Mouse (Mus musculus): ENCODE results near the gene Ppfibp1. TPM values are rescaled to one million over a fixed set of nuclear protein-coding genes. Genes with fewer than 3 reads are reported as not detected.

The Ppfibp1 gene
- polyA plus RNA-seq, 1 experiment from 2014 or later: 31.5 TPM

GRCm38 (mm10) chr6:146898709-146899108 is 10.4 kb downstream of the Ppfibp1 start:
- 97% methylated on average over 6 of the region's 6 CpGs for WGBS (ENCODE audit: missing documents)
- Histone ChIP-seq H3K36me3 (ENCODE audit: inconsistent target) (no peaks in the 10 kb centered on the region), H3K4me3 (ENCODE audit: inconsistent target) (no peak overlapping the region), H3K79me2 (ENCODE audit: inconsistent target) (peaks cover 73% of the 10 kb centered on the region; the same call in 1 of the 2 replicates), H3K27ac (no peak overlapping the region)

GRCm38 (mm10) chr6:146899647-146900046 is 11.4 kb downstream of the Ppfibp1 start:
- Histone ChIP-seq H3K79me2 (ENCODE audit: inconsistent target) (peaks cover 69% of the 10 kb centered on the region; the same call in 1 of the 2 replicates), H3K27ac (no peak overlapping the region), H3K4me3 (ENCODE audit: inconsistent target) (no peak overlapping the region), H3K36me3 (ENCODE audit: inconsistent target) (no peaks in the 10 kb centered on the region)
- 86% methylated on average over 2 of the region's 2 CpGs for WGBS (ENCODE audit: missing documents)

GRCm38 (mm10) chr6:146901929-146902328 is 13.6 kb downstream of the Ppfibp1 start:
- 100% methylated on average over 4 of the region's 4 CpGs for WGBS (ENCODE audit: missing documents)
- H3K4me3 ChIP-seq (ENCODE audit: inconsistent target): no peak overlapping the region
- H3K36me3 ChIP-seq (ENCODE audit: inconsistent target): no peaks in the 10 kb centered on the region
- H3K27ac ChIP-seq: no peak overlapping the region
- H3K79me2 ChIP-seq (ENCODE audit: inconsistent target): peaks cover 56% of the 10 kb centered on the region; the same call in 1 of the 2 replicates

GRCm38 (mm10) chr6:146903632-146904031 is 15.3 kb downstream of the Ppfibp1 start:
- Histone ChIP-seq H3K4me3 (ENCODE audit: inconsistent target) (no peak overlapping the region), H3K27ac (no peak overlapping the region), H3K36me3 (ENCODE audit: inconsistent target) (no peaks in the 10 kb centered on the region), H3K79me2 (ENCODE audit: inconsistent target) (peaks cover 43% of the 10 kb centered on the region; the same call in 1 of the 2 replicates)
- 87% methylated on average over 2 of the region's 2 CpGs for WGBS (ENCODE audit: missing documents)

- 94% methylated on average over 3 of the region's 3 CpGs for WGBS (ENCODE audit: missing documents)
- Histone ChIP-seq H3K79me2 (ENCODE audit: inconsistent target) (peaks cover 41% of the 10 kb centered on the region; the same call in 1 of the 2 replicates), H3K27ac (no peak overlapping the region)
Measured at GRCm38 (mm10) chr6:146904707-146905106, 16.4 kb downstream of the Ppfibp1 start.

GRCm38 (mm10) chr6:146906000-146906786 is 17.9 kb downstream of the Ppfibp1 start:
- WGBS (ENCODE audit: missing documents): 97% methylated on average over 3 of the region's 3 CpGs
- Histone ChIP-seq H3K27ac (peak overlapping the region; percentile 12; the same call in 1 of the 2 replicates), H3K79me2 (ENCODE audit: inconsistent target) (peaks cover 45% of the 10 kb centered on the region; the same call in 1 of the 2 replicates), H3K4me3 (ENCODE audit: inconsistent target) (no peak overlapping the region), H3K36me3 (ENCODE audit: inconsistent target) (no peaks in the 10 kb centered on the region)

More at GRCm38 (mm10) chr6:146904707-146905106, 16.4 kb downstream of the Ppfibp1 start:
- Histone ChIP-seq H3K36me3 (ENCODE audit: inconsistent target) (no peaks in the 10 kb centered on the region), H3K4me3 (ENCODE audit: inconsistent target) (no peak overlapping the region)

- Histone ChIP-seq H3K79me2 (ENCODE audit: inconsistent target) (peaks cover 41% of the 10 kb centered on the region; the same call in 1 of the 2 replicates), H3K36me3 (ENCODE audit: inconsistent target) (no peaks in the 10 kb centered on the region), H3K27ac (peak overlapping the region; percentile 12), H3K4me3 (ENCODE audit: inconsistent target) (no peak overlapping the region)
- 67% methylated on average over 5 of the region's 5 CpGs for WGBS (ENCODE audit: missing documents)
Measured at GRCm38 (mm10) chr6:146907061-146907794, 18.9 kb downstream of the Ppfibp1 start.

GRCm38 (mm10) chr6:146907795-146908190 is 19.5 kb downstream of the Ppfibp1 start:
- Histone ChIP-seq H3K79me2 (ENCODE audit: inconsistent target) (peaks cover 38% of the 10 kb centered on the region; the same call in 1 of the 2 replicates), H3K4me3 (ENCODE audit: inconsistent target) (no peak overlapping the region), H3K36me3 (ENCODE audit: inconsistent target) (no peaks in the 10 kb centered on the region), H3K27ac (peak overlapping the region; percentile 74; the same call in 1 of the 2 replicates)
- 93% methylated on average over 1 of the region's 1 CpGs for WGBS (ENCODE audit: missing documents)

GRCm38 (mm10) chr6:146908801-146909200 is 20.5 kb downstream of the Ppfibp1 start:
- 28% methylated on average over 2 of the region's 2 CpGs for WGBS (ENCODE audit: missing documents)
- Histone ChIP-seq H3K4me3 (ENCODE audit: inconsistent target) (no peak overlapping the region), H3K79me2 (ENCODE audit: inconsistent target) (peaks cover 28% of the 10 kb centered on the region; the same call in 1 of the 2 replicates), H3K36me3 (ENCODE audit: inconsistent target) (no peaks in the 10 kb centered on the region), H3K27ac (peak overlapping the region; percentile 74)

- H3K27ac ChIP-seq: peak overlapping the region; percentile 74
- H3K36me3 ChIP-seq (ENCODE audit: inconsistent target): no peaks in the 10 kb centered on the region
- 89% methylated on average over 5 of the region's 5 CpGs for WGBS (ENCODE audit: missing documents)
- H3K4me3 ChIP-seq (ENCODE audit: inconsistent target): no peak overlapping the region
- H3K79me2 ChIP-seq (ENCODE audit: inconsistent target): peaks cover 33% of the 10 kb centered on the region
Measured at GRCm38 (mm10) chr6:146909725-146910489, 21.6 kb downstream of the Ppfibp1 start.

- H3K27ac ChIP-seq: no peak overlapping the region
Measured at GRCm38 (mm10) chr6:146910801-146911200, 22.5 kb downstream of the Ppfibp1 start.

GRCm38 (mm10) chr6:146912835-146913488 is 24.7 kb downstream of the Ppfibp1 start:
- H3K4me3 ChIP-seq (ENCODE audit: inconsistent target): no peak overlapping the region
- peak overlapping the region; percentile 74 for H3K27ac ChIP-seq
- H3K36me3 ChIP-seq (ENCODE audit: inconsistent target): no peaks in the 10 kb centered on the region
- H3K79me2 ChIP-seq (ENCODE audit: inconsistent target): peaks cover 51% of the 10 kb centered on the region
- WGBS (ENCODE audit: missing documents): 4% methylated on average over 3 of the region's 3 CpGs

More at GRCm38 (mm10) chr6:146910801-146911200, 22.5 kb downstream of the Ppfibp1 start:
- 96% methylated on average over 2 of the region's 2 CpGs for WGBS (ENCODE audit: missing documents)
- Histone ChIP-seq H3K79me2 (ENCODE audit: inconsistent target) (peaks cover 42% of the 10 kb centered on the region), H3K36me3 (ENCODE audit: inconsistent target) (no peaks in the 10 kb centered on the region), H3K4me3 (ENCODE audit: inconsistent target) (no peak overlapping the region)

- WGBS (ENCODE audit: missing documents): 25% methylated on average over 4 of the region's 4 CpGs
- Histone ChIP-seq H3K4me3 (ENCODE audit: inconsistent target) (no peak overlapping the region), H3K27ac (peak overlapping the region; percentile 74), H3K79me2 (ENCODE audit: inconsistent target) (peaks cover 51% of the 10 kb centered on the region), H3K36me3 (ENCODE audit: inconsistent target) (no peaks in the 10 kb centered on the region)
Measured at GRCm38 (mm10) chr6:146913489-146914198, 25.4 kb downstream of the Ppfibp1 start.

Measured in macrophage (primary cell).